Mouse (Mus musculus) midbrain, embryonic 11.5 days (tissue): Measurements from ENCODE around the gene Mxd4. TPM values are rescaled to one million over a fixed set of nuclear protein-coding genes. Genes with fewer than 3 reads are reported as not detected.
A peak's percentile ranks its signal among the peaks of the same experiment; 100 is the strongest.

Experiments used
- ATAC-seq: fragments of 200-750 bp; cut with Nextera tagmentation; 2 replicates; pipeline ENCODE4 v1.8.0; 2017; ENCODE audit warnings: moderate TSS enrichment, moderate library complexity; ENCODE audit not compliant: low FRiP score
- DNase-seq: peaks from one replicate; pipeline ENCODE4 v3.0.0; 2015; ENCODE audit warnings: low spot score; ENCODE audit errors: missing footprints
- H3K27ac ChIP-seq: fragments of 300-500 bp; sonication (generic); 2 replicates; pipeline ENCODE4 v1.5.1; 2014; ENCODE audit warnings: low read depth, low read length
- H3K27me3 ChIP-seq: fragments of 300-500 bp; sonication (generic); 2 replicates; pipeline ENCODE4 v1.6.1; 2014; ENCODE audit warnings: mild to moderate bottlenecking, low read length, moderate library complexity, mixed read lengths; ENCODE audit not compliant: control insufficient read depth, insufficient read depth
- H3K36me3 ChIP-seq: fragments of 300-500 bp; sonication (generic); 2 replicates; pipeline ENCODE4 v1.6.1; 2014; ENCODE audit warnings: mild to moderate bottlenecking, low read length, moderate library complexity, mixed read lengths; ENCODE audit not compliant: control insufficient read depth, insufficient read depth
- H3K4me1 ChIP-seq: fragments of 300-500 bp; sonication (generic); 2 replicates; pipeline ENCODE4 v1.6.1; 2014; ENCODE audit warnings: low read length; ENCODE audit not compliant: control insufficient read depth, insufficient read depth
- H3K4me2 ChIP-seq: fragments of 300-500 bp; sonication (generic); 2 replicates; pipeline ENCODE4 v1.6.1; 2014; ENCODE audit warnings: mild to moderate bottlenecking, moderate library complexity
- H3K4me3 ChIP-seq: fragments of 300-500 bp; sonication (generic); 2 replicates; pipeline ENCODE4 v1.5.1; 2014; ENCODE audit warnings: low read depth, low read length
- H3K9ac ChIP-seq: fragments of 300-500 bp; sonication (generic); 2 replicates; pipeline ENCODE4 v1.6.1; 2014; ENCODE audit warnings: low read length
- H3K9me3 ChIP-seq: fragments of 300-500 bp; sonication (generic); 2 replicates; pipeline ENCODE4 v1.6.1; 2016; ENCODE audit warnings: low read length; ENCODE audit not compliant: control insufficient read depth
- WGBS: fragments of 180-500 bp; shearing (Covaris S2); extraction: QIAGEN DNeasy Blood & Tissue Kit; methylation state at CpG from one replicate; pipeline ENCODE4 v1.1.7; 2014; 5-methylcytosine and 5-hydroxymethylcytosine counted together
- polyA plus RNA-seq: library from polyadenylated mRNA; unstranded; fragments of >200 nt; fragmentation: Nextera tagmentation; extraction: Ambion mirVana; gene quantifications from 2 replicates; pipeline ENCODE4 v1.2.1, GENCODE M21; 2014

Gene Mxd4
- polyA plus RNA-seq, 1 experiment from 2014 or later, result 19.3 TPM

- Histone ChIP-seq H3K36me3 (no peaks in the 10 kb centered on the region), H3K27me3 (no peaks in the 10 kb centered on the region), H3K9ac (no peak overlapping the region), H3K9me3 (no peaks in the 10 kb centered on the region), H3K27ac (no peak overlapping the region), H3K4me3 (no peak overlapping the region), H3K4me1 (no peaks in the 10 kb centered on the region), H3K4me2 (no peak overlapping the region)
- WGBS, result 91% methylated on average over 2 of the region's 2 CpGs
- DNase-seq, result no peak
- no peak for ATAC-seq
These were observed 38.0 kb upstream of the Mxd4 start for GRCm38 (mm10) chr5:34225516-34225915.

DNA sequence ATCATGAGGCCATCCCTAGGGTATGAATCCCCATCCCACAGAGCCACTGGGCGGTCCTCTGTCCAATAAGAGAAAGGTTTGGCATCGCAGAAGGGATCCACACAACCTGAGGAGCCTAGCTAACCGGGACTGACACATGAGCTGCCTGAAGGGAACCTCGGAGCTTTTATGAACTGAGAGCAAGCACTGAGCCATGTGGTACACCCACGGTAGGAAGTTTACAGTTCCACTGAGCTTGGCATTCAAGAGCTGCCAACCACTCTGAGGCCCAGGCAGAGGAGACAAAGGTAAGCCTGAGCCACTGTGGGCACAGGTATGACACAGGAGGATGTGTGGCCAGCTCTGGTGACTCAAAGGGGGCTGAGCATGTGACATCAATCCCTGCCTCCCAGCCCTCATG is 37.0 kb upstream of the Mxd4 start:
- no peak for DNase-seq
- no peak overlapping the region for H3K27ac ChIP-seq
- H3K9me3 ChIP-seq, result no peaks in the 10 kb centered on the region
- H3K9ac ChIP-seq, result no peak overlapping the region
- no peak overlapping the region for H3K4me3 ChIP-seq
- H3K27me3 ChIP-seq, result no peaks in the 10 kb centered on the region
- ATAC-seq, result no peak
- no peaks in the 10 kb centered on the region for H3K4me1 ChIP-seq
- H3K36me3 ChIP-seq, result no peaks in the 10 kb centered on the region
- 86% methylated on average over 5 of the region's 5 CpGs for WGBS
- no peak overlapping the region for H3K4me2 ChIP-seq

DNA sequence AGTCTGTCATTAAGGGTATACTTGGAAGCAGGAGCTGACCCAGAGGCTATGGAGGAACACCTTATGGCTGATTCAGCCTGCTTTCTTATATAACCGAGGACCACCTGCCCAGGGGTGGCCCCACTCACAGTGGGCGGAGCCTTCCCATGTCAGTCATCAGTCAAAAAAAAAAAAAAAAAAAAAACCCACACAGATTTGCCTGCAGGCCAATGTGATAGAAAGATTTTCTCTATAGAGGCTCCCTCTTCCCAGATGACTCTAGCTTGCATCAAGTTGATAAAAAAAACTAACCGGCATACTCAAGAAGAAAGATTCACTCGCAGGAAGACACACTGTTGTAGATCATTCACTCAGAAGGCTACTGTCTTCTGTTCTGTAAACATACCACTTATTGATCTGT is 32.5 kb upstream of the Mxd4 start:
- ATAC-seq, result no peak
- WGBS, result 83% methylated on average over 4 of the region's 4 CpGs

DNA sequence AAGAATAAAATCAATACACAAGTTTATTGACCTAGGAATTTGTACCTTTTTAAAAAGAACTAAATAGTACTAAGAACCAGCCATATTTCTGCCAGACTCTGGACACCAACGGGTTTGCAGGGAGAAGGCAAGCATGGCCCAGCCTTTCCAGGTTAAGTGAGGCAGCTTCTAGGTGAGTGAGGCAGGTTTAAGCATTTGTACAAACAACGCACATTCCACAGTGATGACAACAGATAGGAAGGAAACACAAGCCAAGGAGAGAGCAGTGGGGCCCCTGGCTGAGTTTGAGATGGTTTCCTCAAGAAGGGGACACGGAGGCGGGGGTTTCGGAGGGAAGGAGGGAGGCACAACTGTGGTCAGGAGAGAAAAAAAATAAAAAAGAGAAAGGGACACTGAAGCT is 31.2 kb upstream of the Mxd4 start:
- Histone ChIP-seq H3K4me2 (no peak overlapping the region), H3K36me3 (no peaks in the 10 kb centered on the region), H3K9me3 (no peaks in the 10 kb centered on the region), H3K27me3 (no peaks in the 10 kb centered on the region), H3K4me3 (no peak overlapping the region), H3K9ac (no peak overlapping the region), H3K4me1 (no peaks in the 10 kb centered on the region), H3K27ac (no peak overlapping the region)
- ATAC-seq (no peak), DNase-seq (no peak)
- 78% methylated on average over 5 of the region's 5 CpGs for WGBS

More for the DNA sequence above, 32.5 kb upstream of the Mxd4 start:
- no peak overlapping the region for H3K9ac ChIP-seq
- H3K27ac ChIP-seq, result no peak overlapping the region
- DNase-seq, result no peak
- no peak overlapping the region for H3K4me3 ChIP-seq
- H3K4me1 ChIP-seq, result no peaks in the 10 kb centered on the region
- no peak overlapping the region for H3K4me2 ChIP-seq
- H3K27me3 ChIP-seq, result no peaks in the 10 kb centered on the region
- no peaks in the 10 kb centered on the region for H3K9me3 ChIP-seq
- no peaks in the 10 kb centered on the region for H3K36me3 ChIP-seq

DNA sequence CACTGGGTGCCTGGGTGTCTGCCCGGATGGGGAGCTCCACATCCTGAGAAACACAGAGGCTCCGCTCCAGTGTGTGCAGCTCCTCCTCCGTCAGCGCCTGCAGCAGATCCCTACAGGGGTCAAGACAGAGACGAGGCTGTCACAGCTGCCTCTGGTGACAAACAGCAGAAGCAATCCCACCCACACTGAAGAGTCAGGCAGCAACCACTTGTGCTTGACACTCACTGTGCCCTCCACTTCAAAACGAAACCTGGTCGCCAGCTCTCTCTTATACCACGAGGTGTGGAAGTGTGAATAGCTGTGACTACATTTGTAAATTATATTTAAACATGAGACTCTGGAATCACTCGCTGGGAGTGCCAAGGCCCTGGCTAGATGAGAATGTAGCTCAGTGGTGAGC is 30.2 kb upstream of the Mxd4 start:
- Histone ChIP-seq H3K4me3 (no peak overlapping the region), H3K27me3 (no peaks in the 10 kb centered on the region), H3K27ac (no peak overlapping the region), H3K9me3 (no peaks in the 10 kb centered on the region), H3K36me3 (no peaks in the 10 kb centered on the region), H3K4me2 (no peak overlapping the region), H3K9ac (no peak overlapping the region), H3K4me1 (no peaks in the 10 kb centered on the region)
- ATAC-seq, result no peak
- 71% methylated on average over 9 of the region's 9 CpGs for WGBS
- DNase-seq, result no peak

DNA sequence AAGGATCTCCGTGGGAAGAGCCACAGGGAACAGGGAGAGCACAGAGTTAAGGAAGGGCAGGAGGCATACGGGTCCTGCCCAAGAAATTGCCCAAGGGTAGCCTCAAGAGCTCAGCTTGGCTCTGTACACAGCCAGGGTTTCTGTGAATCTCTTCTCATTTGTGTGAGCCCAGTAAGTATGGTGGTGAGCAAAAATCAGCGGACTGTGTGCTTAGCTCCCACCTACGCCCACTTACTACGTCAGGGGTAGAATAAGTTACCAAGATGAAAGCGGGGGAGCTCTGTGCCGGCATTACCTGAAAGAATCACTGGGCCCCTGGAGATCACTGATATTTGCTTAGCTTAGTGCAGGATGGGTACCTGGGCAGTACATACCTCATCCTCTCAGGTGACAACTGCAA is 28.5 kb upstream of the Mxd4 start:
- no peak overlapping the region for H3K4me3 ChIP-seq
- H3K4me2 ChIP-seq, result no peak overlapping the region
- H3K9ac ChIP-seq, result no peak overlapping the region
- no peaks in the 10 kb centered on the region for H3K36me3 ChIP-seq
- no peak overlapping the region for H3K27ac ChIP-seq
- H3K9me3 ChIP-seq, result no peaks in the 10 kb centered on the region
- no peaks in the 10 kb centered on the region for H3K27me3 ChIP-seq
- no peak for DNase-seq
- 83% methylated on average over 7 of the region's 7 CpGs for WGBS
- H3K4me1 ChIP-seq, result no peaks in the 10 kb centered on the region
- no peak for ATAC-seq

GRCm38 (mm10) chr5:34213659-34214058 is 26.1 kb upstream of the Mxd4 start:
- no peaks in the 10 kb centered on the region for H3K4me1 ChIP-seq
- H3K27ac ChIP-seq, result no peak overlapping the region
- no peaks in the 10 kb centered on the region for H3K27me3 ChIP-seq
- DNase-seq (no peak), ATAC-seq (no peak)
- H3K9ac ChIP-seq, result no peak overlapping the region
- no peaks in the 10 kb centered on the region for H3K9me3 ChIP-seq
- no peaks in the 10 kb centered on the region for H3K36me3 ChIP-seq
- WGBS, result 79% methylated on average over 8 of the region's 8 CpGs
- no peak overlapping the region for H3K4me3 ChIP-seq
- no peak overlapping the region for H3K4me2 ChIP-seq

GRCm38 (mm10) chr5:34210279-34210678 is 22.8 kb upstream of the Mxd4 start:
- Histone ChIP-seq H3K36me3 (no peaks in the 10 kb centered on the region), H3K4me1 (no peaks in the 10 kb centered on the region), H3K27me3 (no peaks in the 10 kb centered on the region), H3K9ac (no peak overlapping the region), H3K9me3 (no peaks in the 10 kb centered on the region), H3K4me3 (no peak overlapping the region), H3K4me2 (no peak overlapping the region), H3K27ac (no peak overlapping the region)
- 0% methylated on average over 1 of the region's 1 CpGs for WGBS
- peak; percentile 76 for ATAC-seq
- DNase-seq, result peak; percentile 92

DNA sequence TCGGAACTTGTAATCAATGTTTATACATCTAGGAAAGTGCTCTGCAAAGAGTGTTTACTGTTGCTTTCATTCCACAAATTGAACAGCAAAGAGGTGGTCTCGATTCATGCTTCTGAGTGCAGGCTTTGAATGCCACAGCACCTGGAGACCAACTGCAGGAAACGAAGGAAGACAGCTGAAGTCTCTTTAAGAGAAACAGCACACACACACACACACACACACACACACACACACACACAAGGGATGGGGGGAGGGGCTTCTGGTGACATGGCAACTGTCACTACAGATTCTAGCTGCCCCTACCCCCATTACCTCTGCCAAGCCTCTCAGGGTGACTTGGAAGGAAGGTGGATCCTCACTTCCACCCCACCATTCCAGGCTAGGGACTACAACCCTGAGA is 20.0 kb upstream of the Mxd4 start:
- Histone ChIP-seq H3K9ac (no peak overlapping the region), H3K4me3 (no peak overlapping the region), H3K9me3 (no peaks in the 10 kb centered on the region), H3K4me1 (no peaks in the 10 kb centered on the region), H3K36me3 (no peaks in the 10 kb centered on the region), H3K4me2 (no peak overlapping the region), H3K27me3 (no peaks in the 10 kb centered on the region), H3K27ac (no peak overlapping the region)
- ATAC-seq, result no peak
- DNase-seq, result no peak
- WGBS, result 68% methylated on average over 3 of the region's 3 CpGs

DNA sequence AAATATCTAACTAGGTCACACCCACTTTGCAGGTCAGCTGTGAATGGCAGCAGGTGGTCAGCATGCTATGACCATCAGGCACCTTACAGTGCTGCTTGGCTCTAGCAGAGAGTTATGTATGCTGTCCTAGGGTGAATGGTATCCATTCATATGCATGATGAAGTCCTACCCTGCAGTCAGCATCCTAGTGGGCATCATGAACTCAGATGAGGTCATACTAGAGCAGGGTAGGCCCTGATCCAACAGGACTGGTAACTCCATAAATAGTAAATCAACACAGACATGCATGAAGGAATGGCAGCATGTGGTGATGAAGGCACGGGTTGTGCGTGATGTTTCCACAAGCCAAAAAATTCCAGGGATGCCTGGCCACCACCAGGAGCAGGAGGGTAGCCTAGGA is 18.3 kb upstream of the Mxd4 start:
- Histone ChIP-seq H3K4me2 (no peak overlapping the region), H3K27me3 (no peaks in the 10 kb centered on the region), H3K36me3 (no peaks in the 10 kb centered on the region), H3K9me3 (no peaks in the 10 kb centered on the region), H3K27ac (no peak overlapping the region), H3K9ac (no peak overlapping the region), H3K4me1 (no peaks in the 10 kb centered on the region), H3K4me3 (no peak overlapping the region)
- DNase-seq (no peak), ATAC-seq (no peak)
- WGBS, result 76% methylated on average over 2 of the region's 2 CpGs
